Mouse (Mus musculus) cerebellum, adult 8-10 months (tissue): ENCODE data around the gene Obp2b.

Experiments used
- DNase-seq: peaks from one replicate; pipeline ENCODE4 v3.0.0; 2022

The Obp2b gene

GRCm38 (mm10) chr2:25779076-25779475, 42.3 kb downstream of the Obp2b start:
- no peak for DNase-seq

- peak; percentile 17 for DNase-seq
Observed at GRCm38 (mm10) chr2:25780921-25781320, 44.1 kb downstream of the Obp2b start.

DNA sequence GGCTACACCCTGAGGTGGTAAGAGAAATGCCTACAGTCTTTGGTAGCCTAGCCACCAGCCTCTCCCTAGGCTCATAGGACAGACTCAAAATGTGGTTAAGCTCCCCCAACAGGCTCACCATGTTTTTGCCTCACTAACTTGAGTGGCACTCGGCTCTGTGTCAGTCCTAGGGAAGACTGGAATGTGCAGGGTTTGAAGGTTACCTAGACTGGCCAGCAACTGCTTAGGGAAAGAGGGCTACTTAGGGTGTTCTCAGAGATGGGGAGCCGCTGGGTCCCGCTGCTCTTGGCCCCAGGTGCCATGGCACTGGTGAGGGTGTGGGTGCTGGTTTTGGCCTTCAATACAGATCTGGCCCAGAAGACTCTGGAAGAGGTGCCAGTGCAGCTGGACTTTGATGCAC, 45.1 kb downstream of the Obp2b start, which contains the start of gene Gm13539:
Gene Gm13539, plus strand, starts transcription at position 301 of the 400 bp plus-strand sequence.
- DNase-seq, result no peak

DNA sequence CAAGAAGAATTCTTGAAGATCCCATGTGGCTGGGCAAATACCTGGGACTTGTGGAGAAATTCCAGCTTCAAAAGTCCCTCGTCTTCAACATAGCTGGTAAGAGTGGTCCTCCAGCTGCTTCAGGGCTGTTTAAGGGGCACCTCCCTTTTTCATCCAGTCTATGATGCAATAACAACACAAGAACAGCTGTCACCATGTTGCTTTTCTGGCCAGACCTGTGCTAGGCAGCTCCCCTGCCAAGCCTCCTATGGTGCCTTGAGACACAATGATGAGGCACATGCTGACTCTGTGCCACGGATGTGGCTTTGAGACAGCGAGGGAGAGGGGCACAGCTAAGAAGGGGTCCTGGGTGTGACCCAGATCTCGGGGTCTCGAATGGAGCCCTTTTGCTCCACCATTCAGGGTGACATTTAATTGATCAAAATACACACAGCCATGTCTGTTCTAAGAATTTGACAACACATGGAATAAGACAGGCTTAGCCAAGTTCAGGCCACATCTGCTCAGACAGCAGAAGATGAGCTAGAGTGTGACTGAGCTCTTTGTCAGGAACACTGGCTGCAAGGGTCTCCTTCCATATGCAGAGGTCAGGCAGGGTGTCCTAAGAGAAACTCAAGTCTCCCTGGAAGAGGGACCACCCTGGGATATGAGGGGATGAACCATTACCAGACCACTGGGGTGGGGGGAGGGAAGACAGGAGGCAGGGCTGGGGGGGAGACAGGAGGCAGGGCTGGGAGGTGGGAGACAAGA, 48.9 kb downstream of the Obp2b start:
- DNase-seq, result no peak

DNA sequence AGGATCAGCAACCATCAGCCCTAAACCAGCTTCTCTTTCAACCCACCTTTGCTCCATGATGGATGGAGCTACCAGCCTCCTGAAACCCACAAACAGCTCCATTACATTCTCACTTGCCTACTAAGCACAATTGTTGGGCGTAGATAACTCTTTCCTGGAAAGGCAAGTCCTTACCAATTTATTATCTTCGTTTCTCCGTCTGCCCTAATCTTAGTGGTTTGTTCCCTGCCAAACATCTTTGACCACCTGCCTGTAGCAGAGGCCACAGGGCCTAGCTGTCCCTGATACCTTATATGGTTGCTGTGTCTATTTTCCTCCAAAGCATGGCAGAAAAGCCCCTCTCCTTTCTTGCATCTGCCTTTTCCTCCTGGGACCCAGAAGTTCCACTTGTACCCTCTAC, 52.3 kb downstream of the Obp2b start:
- DNase-seq, result no peak
